Mouse (Mus musculus) limb, embryonic 11.5 days (tissue): ENCODE data around the gene Tex52. TPM values are rescaled to one million over a fixed set of nuclear protein-coding genes. Genes with fewer than 3 reads are reported as not detected.

Source experiments
- ATAC-seq: fragments of 200-750 bp; cut with Nextera tagmentation; 2 replicates; pipeline ENCODE4 v1.8.0; 2017; ENCODE audit warnings: low read depth; ENCODE audit not compliant: insufficient number of reproducible peaks, low FRiP score, low TSS enrichment
- DNase-seq: peaks from one replicate; pipeline ENCODE4 v3.0.0-alpha.2; 2015; ENCODE audit warnings: low spot score
- H3K27ac ChIP-seq: fragments of 300-500 bp; sonication (generic); replicated peaks from 2 replicates; pipeline ENCODE4 v1.5.1; 2014; ENCODE audit warnings: low read depth, mild to moderate bottlenecking, low read length
- H3K27me3 ChIP-seq: fragments of 300-500 bp; sonication (generic); 2 replicates; pipeline ENCODE4 v1.6.1; 2014; ENCODE audit warnings: mild to moderate bottlenecking, low read length, mixed read lengths; ENCODE audit not compliant: control insufficient read depth, insufficient read depth
- H3K36me3 ChIP-seq: fragments of 300-500 bp; sonication (generic); 2 replicates; pipeline ENCODE4 v1.6.1; 2014; ENCODE audit warnings: mild to moderate bottlenecking, low read length, moderate library complexity, mixed read lengths; ENCODE audit not compliant: control insufficient read depth, insufficient read depth
- H3K4me1 ChIP-seq: fragments of 300-500 bp; sonication (generic); 2 replicates; pipeline ENCODE4 v1.6.1; 2014; ENCODE audit warnings: low read length, mixed read lengths; ENCODE audit not compliant: control insufficient read depth, insufficient read depth
- H3K4me2 ChIP-seq: fragments of 300-500 bp; sonication (generic); 2 replicates; pipeline ENCODE4 v1.6.1; 2014; ENCODE audit warnings: low read depth, mild to moderate bottlenecking, moderate library complexity; ENCODE audit not compliant: severe bottlenecking
- H3K4me3 ChIP-seq: fragments of 300-500 bp; sonication (generic); 2 replicates; pipeline ENCODE4 v1.5.1; 2014; ENCODE audit warnings: low read depth, low read length
- H3K9ac ChIP-seq: fragments of 300-500 bp; sonication (generic); 2 replicates; pipeline ENCODE4 v1.6.1; 2014; ENCODE audit warnings: mild to moderate bottlenecking, low read length
- H3K9me3 ChIP-seq: fragments of 300-500 bp; sonication (generic); 2 replicates; pipeline ENCODE4 v1.6.1; 2016; ENCODE audit warnings: low read length; ENCODE audit not compliant: control insufficient read depth
- WGBS: fragments of 180-500 bp; shearing (Covaris S2); extraction: QIAGEN DNeasy Blood & Tissue Kit; methylation state at CpG from one replicate; pipeline ENCODE4 v1.1.7; 2014; 5-methylcytosine and 5-hydroxymethylcytosine counted together
- polyA plus RNA-seq: library from polyadenylated mRNA; unstranded; fragments of >200 nt; fragmentation: Nextera tagmentation; extraction: Ambion mirVana; gene quantifications from 2 replicates; pipeline ENCODE4 v1.2.1, GENCODE M21; 2014

Gene Tex52
- polyA plus RNA-seq, 1 experiment from 2014 or later = 0.33 TPM

DNA sequence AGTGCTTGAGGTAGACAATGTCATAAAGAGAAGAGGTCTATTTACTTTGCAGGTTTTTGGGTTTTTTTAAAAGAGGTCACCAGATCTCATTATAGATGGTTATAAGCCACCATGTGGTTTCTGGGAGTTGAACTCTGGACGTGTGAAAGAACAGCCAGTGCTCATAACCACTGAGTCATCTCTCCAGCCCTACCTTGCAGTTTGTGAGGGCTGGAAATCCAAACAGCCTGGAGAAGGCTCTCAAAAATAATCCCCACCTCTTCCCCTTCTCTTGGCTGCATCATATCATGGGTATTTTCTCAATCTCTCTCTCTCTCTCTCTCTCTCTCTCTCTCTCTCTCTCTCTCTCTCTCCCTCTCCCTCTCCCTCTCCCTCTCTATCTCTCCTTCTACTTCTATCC lies 15.4 kb downstream of the Tex52 start:
- H3K9me3 ChIP-seq = no peaks in the 10 kb centered on the region
- no peak for ATAC-seq
- no peaks in the 10 kb centered on the region for H3K36me3 ChIP-seq
- H3K27me3 ChIP-seq = no peaks in the 10 kb centered on the region
- no peak overlapping the region for H3K4me3 ChIP-seq
- WGBS = 65% methylated on average over 1 of the region's 1 CpGs
- H3K9ac ChIP-seq = no peak overlapping the region
- no peak overlapping the region for H3K27ac ChIP-seq
- no peak overlapping the region for H3K4me2 ChIP-seq
- no peak for DNase-seq
- no peaks in the 10 kb centered on the region for H3K4me1 ChIP-seq

GRCm38 (mm10) chr6:128397574-128398261 lies 22.5 kb downstream of the Tex52 start:
- no peaks in the 10 kb centered on the region for H3K36me3 ChIP-seq
- ATAC-seq = no peak
- no peak for DNase-seq
- H3K27ac ChIP-seq = no peak overlapping the region
- H3K4me2 ChIP-seq = no peak overlapping the region
- WGBS = 79% methylated on average over 7 of the region's 7 CpGs
- H3K4me3 ChIP-seq = no peak overlapping the region
- H3K4me1 ChIP-seq = 0 out of 2 replicates have a peak, but pooled peaks cover 3% of the 10 kb centered on the region
- H3K9ac ChIP-seq = no peak overlapping the region
- no peaks in the 10 kb centered on the region for H3K9me3 ChIP-seq
- no peaks in the 10 kb centered on the region for H3K27me3 ChIP-seq

GRCm38 (mm10) chr6:128398996-128399395 lies 23.7 kb downstream of the Tex52 start, which contains the start of gene Nrip2:
Gene Nrip2 (plus strand): TSS chr6:128399296.
- no peaks in the 10 kb centered on the region for H3K27me3 ChIP-seq
- no peak for DNase-seq
- WGBS = 87% methylated on average over 3 of the region's 3 CpGs
- H3K4me3 ChIP-seq = no peak within 1 kb of the TSS
- H3K9me3 ChIP-seq = no peaks in the 10 kb centered on the region
- H3K27ac ChIP-seq = no peak within 1 kb of the TSS
- H3K36me3 ChIP-seq = no peaks in the 10 kb centered on the region
- ATAC-seq = no peak
- peak within 1 kb of the TSS; percentile 2; the same call in 1 of the 2 replicates for H3K9ac ChIP-seq
- H3K4me1 ChIP-seq = 0 out of 2 replicates have a peak, but pooled peaks cover 3% of the 10 kb centered on the region
- H3K4me2 ChIP-seq = no peak within 1 kb of the TSS

DNA sequence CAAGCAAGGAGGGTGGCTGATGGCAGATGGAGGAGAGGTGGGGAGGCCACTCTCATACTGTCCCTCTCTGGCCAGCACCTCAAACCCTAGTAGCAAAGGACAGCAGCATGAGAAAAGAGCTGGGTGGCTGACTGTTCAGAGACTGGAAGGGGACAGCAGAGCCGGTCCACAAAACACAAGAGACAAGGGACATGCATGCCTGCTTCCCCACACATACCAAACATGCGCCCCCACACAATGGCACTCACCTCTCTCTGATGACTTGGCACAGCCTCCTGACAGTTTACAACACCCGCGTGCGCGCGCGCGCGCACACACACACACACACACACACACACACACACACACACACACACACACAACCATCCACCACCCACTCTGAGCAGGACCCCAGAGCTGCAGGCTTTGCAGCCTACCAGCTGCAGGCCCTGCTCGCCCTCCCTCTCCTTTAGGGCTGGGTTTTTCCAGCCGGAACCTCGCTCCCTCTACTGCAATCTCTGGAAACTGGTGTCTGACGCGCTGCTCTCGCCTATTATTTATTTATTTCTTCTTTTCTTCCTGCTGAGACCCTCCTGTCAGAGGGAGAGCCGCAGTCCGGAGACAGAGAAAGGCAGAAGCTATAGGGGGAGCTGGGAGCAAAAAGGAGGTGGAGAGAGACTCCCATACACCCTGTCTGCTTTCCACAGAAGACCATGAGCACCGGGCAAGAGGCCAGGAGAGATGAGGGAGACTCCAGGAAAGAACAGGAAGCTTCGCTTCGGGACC lies 24.3 kb downstream of the Tex52 start:
- H3K27ac ChIP-seq = no peak overlapping the region
- no peak overlapping the region for H3K4me3 ChIP-seq
- 0 out of 2 replicates have a peak, but pooled peaks cover 3% of the 10 kb centered on the region for H3K4me1 ChIP-seq
- ATAC-seq (no peak), DNase-seq (peak; percentile 35)
- H3K9ac ChIP-seq = peak overlapping the region; percentile 2; the same call in 1 of the 2 replicates
- 55% methylated on average over 14 of the region's 21 CpGs for WGBS
- H3K4me2 ChIP-seq = no peak overlapping the region
- no peaks in the 10 kb centered on the region for H3K9me3 ChIP-seq
- no peaks in the 10 kb centered on the region for H3K27me3 ChIP-seq
- H3K36me3 ChIP-seq = no peaks in the 10 kb centered on the region

DNA sequence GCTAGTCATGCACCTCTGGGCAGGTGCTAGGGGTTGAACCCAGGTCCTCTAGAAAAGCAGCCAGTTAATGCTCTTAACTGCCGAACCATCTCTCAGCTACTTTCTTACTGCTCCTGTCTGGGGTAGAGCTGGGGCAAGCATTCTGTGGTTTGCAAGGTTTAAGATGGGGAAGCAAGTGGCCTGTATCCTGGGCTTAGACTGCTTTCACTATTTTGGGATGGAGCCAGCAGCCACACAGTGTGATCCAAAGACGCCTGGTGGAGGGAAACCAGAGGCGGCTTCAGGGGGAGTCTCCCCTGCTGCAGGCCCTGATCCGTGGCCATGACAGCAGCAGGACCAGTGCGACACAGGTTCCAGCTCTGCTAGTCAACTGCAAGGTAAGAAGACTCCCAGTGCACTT lies 29.5 kb downstream of the Tex52 start:
- H3K4me2 ChIP-seq = no peak overlapping the region
- DNase-seq (no peak), ATAC-seq (no peak)
- WGBS = 67% methylated on average over 5 of the region's 5 CpGs
- H3K9me3 ChIP-seq = no peaks in the 10 kb centered on the region
- 0 out of 2 replicates have a peak, but pooled peaks cover 3% of the 10 kb centered on the region for H3K4me1 ChIP-seq
- H3K36me3 ChIP-seq = peaks cover 12% of the 10 kb centered on the region
- no peak overlapping the region for H3K4me3 ChIP-seq
- no peaks in the 10 kb centered on the region for H3K27me3 ChIP-seq
- H3K27ac ChIP-seq = no peak overlapping the region
- H3K9ac ChIP-seq = no peak overlapping the region

DNA sequence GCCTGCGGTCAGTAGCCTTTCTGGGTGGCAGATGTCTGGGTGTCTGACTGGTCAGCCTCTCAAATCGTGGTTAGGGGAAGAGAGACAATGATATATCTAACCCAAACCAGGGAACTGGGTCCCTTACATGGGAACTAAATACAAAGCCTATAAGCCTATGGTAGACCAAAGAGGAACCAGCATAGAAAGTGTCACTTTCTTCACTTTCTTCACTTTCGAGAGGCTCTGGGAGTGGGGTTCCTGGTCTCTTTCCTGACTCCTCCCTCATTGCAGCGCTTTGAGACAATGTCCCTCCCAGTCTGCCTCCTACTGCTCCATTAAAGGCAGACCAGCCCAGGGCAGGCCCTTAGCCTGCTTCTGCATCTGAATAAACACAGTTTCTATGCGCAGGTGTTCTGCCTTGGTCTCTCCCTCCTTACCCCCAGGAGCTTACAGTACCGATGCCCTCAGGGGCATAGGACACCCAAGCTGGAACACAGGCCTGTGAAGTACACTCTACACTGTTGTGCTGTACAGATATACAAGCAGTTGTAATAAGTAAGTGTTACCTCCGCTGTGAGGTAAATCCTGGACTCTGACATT lies 33.4 kb downstream of the Tex52 start:
- Histone ChIP-seq H3K36me3 (peaks cover 14% of the 10 kb centered on the region), H3K27me3 (no peaks in the 10 kb centered on the region), H3K4me1 (no peaks in the 10 kb centered on the region), H3K4me3 (no peak overlapping the region), H3K4me2 (no peak overlapping the region), H3K9ac (no peak overlapping the region), H3K27ac (no peak overlapping the region), H3K9me3 (no peaks in the 10 kb centered on the region)
- ATAC-seq = no peak
- DNase-seq = no peak
- 87% methylated on average over 7 of the region's 7 CpGs for WGBS

GRCm38 (mm10) chr6:128410305-128410704 lies 35.0 kb downstream of the Tex52 start:
- ATAC-seq = no peak
- H3K4me1 ChIP-seq = no peaks in the 10 kb centered on the region
- DNase-seq = no peak
- no peaks in the 10 kb centered on the region for H3K9me3 ChIP-seq
- H3K4me3 ChIP-seq = no peak overlapping the region
- peaks cover 18% of the 10 kb centered on the region for H3K36me3 ChIP-seq
- WGBS = 91% methylated on average over 13 of the region's 13 CpGs
- no peak overlapping the region for H3K9ac ChIP-seq
- no peak overlapping the region for H3K27ac ChIP-seq
- no peak overlapping the region for H3K4me2 ChIP-seq
- H3K27me3 ChIP-seq = no peaks in the 10 kb centered on the region

GRCm38 (mm10) chr6:128411115-128411514 lies 35.9 kb downstream of the Tex52 start:
- Histone ChIP-seq H3K9ac (no peak overlapping the region), H3K27me3 (no peaks in the 10 kb centered on the region), H3K4me3 (no peak overlapping the region), H3K4me1 (no peaks in the 10 kb centered on the region), H3K4me2 (no peak overlapping the region), H3K9me3 (no peaks in the 10 kb centered on the region), H3K27ac (no peak overlapping the region), H3K36me3 (peaks cover 18% of the 10 kb centered on the region)
- WGBS = 25% methylated on average over 3 of the region's 3 CpGs
- DNase-seq (peak; percentile 91), ATAC-seq (peak; percentile 46; the same call in 1 of the 2 replicates)
